Mouse (Mus musculus): Measurements from ENCODE around the gene Acvr1b.

The Acvr1b gene

GRCm38 (mm10) chr15:101200777-101201295 lies 27.0 kb downstream of the Acvr1b start:
- no peak for DNase-seq

DNA sequence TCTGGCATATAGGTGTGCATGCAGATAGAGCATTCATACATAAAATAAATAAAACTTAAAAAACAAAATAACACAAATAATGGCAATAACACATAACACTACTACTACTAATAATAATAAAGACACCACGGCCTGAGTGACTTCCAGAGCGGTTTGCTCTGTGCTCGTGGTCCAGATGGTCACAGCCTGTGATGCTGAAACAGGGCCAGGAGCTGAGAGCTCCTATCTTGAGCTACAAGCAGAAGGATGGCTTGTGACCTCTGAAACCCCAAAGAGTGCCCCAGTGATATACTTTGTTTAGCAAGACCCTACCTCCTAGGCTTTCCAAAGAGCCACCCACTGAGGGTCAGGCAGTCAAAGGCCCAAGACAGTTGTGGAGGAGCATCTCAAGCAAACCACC lies 27.5 kb downstream of the Acvr1b start:
- DNase-seq, result no peak

GRCm38 (mm10) chr15:101203673-101204072 lies 29.8 kb downstream of the Acvr1b start:
- DNase-seq, result no peak

GRCm38 (mm10) chr15:101204781-101205180 lies 30.9 kb downstream of the Acvr1b start:
- no peak for DNase-seq

DNA sequence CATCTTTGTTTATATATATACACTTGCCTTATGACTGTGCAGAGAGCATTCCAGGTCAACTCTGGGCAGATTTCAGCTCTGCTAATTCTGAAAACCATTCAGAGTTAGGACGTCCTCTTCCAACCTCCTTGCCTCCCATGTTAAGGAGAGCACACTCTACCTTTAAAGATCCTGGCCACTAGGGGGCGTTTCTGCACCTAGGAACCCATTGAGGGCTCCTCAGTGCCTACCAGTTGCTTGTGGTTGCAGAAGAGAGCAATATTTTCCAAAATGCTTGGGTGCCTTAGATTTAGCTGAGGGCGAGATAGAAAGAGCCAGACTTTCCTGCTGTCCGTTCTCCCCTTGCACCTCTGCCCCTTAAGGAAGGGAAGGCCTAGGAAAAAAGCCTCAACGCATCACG lies 36.4 kb downstream of the Acvr1b start:
- DNase-seq, result peak; percentile 53 to 59

DNA sequence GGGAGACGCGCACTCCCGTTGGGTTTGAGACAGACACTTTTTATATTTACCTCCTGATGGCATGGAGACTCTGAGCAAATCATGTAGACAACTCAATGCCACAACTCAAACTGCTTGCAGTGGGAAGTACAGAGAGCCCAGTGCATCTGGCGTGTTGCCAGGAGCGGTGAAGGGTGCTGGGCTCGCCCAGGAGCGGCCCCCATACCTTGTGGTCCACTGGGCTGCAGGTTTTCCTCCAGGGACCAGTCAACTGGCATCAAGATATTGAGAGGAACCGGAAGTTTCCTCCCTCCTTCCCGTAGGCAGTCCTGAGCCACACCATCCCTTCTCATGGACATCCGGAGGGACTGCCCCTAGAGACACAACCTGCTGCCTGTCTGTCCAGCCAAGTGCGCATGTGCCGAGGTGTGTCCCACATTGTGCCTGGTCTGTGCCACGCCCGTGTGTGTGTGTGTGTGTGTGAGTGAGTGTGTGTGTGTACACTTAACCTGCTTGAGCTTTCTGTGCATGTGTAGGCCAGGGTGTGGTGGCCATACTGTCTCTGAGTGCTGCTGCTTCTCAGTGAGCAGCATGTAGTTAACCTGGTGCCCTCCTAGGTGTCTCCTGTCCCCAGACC lies 37.2 kb downstream of the Acvr1b start:
- no peak for DNase-seq

DNA sequence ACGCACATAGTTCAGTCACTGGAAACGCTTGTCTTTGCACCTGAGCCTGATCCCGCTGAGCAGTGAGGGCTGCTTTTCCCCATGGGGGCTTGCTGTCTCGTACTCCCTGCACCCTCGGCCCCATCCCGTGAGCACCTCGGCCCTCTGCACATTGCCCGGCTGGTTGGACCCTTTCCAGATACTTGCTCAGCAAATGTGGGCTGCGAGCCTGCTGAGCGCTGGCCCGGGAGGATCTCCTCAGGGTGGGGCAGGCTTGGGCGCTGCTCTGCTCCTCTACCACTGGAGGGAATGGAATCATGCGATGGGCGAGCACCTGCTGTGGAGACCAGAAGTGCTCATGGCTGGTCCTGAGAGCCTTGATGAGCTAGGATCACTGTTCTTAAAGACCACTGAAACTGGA lies 38.6 kb downstream of the Acvr1b start:
- DNase-seq, result no peak

DNA sequence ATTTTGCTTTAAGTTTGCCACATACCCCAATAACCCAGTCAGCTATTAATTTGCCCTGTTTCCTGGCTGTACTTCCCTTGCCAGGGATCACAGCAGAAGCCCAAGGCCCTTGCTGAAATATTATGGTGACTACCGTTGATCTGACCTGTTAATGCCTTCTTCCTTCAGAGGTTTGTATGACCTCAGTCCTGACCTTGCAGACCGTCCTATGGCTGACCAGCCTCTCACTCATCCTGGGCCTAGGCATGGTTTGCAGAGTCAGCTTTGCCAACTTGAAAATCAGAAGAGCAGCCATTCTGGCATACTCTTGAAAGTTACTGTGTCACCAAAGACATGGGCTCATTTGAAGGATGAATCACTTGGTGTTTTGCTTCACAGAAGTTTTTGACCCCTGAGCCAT lies 41.3 kb downstream of the Acvr1b start:
- DNase-seq, result no peak

- no peak for DNase-seq
Measured at GRCm38 (mm10) chr15:101216036-101216435, 42.2 kb downstream of the Acvr1b start.

DNA sequence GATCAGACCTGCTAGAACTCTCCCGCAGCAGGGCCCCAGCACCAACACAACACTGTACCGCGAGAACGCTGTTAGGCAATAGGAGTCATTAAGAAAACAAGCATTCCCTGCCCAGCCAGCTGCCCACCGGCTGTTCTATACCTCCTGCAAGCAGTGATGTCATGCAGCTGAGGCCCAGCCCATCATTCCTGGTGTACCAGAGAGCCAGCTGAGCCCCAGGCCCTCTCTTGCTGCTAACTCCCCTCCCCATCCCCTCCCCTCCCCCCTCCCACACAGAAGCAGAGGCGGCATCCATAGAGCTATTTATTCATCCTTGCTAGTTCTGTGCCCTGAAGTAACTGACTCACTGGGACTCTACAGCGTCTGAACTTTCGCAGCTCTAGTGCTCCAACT lies 47.0 kb downstream of the Acvr1b start:
- no peak for DNase-seq

- peak; percentile 75 to 81 for DNase-seq
Measured at GRCm38 (mm10) chr15:101221298-101222104, 47.6 kb downstream of the Acvr1b start.

GRCm38 (mm10) chr15:101222897-101223482 lies 49.1 kb downstream of the Acvr1b start:
- no peak for DNase-seq

GRCm38 (mm10) chr15:101223596-101223995 lies 49.7 kb downstream of the Acvr1b start:
- no peak for DNase-seq

DNA sequence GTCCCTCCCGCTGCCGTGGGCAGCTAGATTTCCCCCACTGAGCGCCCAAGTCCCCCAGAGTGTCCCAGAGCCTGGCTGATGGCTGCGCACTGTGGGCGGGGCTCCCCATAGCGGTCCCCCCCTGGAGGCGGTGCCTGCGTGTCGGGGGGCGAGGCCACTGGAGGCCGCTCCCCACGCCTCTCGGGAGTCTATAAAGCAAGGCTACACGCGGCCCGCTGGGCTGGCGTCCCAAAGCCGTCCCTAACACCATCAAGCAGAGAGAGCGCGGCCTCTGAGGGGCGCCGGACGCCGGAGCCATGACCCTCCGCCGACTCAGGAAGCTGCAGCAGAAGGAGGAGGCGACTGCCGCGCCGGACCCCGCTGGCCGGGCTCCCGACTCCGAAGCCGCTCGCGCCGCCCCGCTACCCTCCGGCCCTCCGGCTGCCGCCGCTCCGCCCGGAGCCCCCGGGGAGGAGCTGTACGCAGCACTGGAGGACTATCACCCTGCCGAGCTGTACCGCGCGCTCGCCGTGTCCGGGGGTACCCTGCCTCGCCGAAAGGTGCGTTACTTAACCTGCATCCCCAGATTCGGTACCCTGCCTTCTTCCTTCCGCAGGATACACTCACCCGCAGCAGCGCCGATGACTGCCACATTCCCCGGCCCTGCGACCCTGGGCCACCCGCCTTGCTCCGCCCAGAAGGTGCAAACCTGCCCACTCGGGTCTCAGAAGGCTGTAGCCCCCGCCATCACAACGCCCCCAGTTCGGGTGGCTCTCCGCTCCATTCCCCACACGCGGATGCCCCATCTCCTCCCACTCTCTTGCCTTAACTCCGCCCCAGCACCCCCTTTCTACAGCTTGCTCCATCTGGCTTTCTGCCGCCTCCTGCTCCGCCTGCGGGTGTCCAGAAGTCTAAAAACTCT lies 50.4 kb downstream of the Acvr1b start, which contains the start of gene Grasp:
Grasp (plus strand) TSS at position 183 of the 901 bp plus-strand sequence.
- peak; percentile 82 to 84 for DNase-seq

DNA sequence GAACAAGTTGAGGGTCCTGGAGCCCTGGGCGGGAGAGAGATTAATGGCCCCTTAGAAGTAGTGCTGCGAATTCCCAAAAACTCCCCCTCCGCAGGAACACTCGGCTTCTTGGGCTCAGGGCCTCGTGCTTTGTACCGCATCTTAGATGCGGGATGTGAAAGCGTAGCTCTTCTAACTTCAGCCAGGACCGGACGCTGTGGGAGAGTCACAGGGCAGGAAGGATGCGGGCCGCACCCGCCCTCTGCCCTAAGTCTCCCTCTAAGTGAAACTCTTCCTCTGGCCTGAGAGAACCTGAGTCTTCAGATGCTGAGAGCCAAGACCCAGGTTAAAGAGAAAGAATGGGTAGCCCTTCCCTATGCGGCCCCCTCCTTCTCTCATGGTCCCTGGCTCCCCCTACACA lies 51.1 kb downstream of the Acvr1b start:
- peak in 1 of 2 experiments; percentile 28 for DNase-seq

DNA sequence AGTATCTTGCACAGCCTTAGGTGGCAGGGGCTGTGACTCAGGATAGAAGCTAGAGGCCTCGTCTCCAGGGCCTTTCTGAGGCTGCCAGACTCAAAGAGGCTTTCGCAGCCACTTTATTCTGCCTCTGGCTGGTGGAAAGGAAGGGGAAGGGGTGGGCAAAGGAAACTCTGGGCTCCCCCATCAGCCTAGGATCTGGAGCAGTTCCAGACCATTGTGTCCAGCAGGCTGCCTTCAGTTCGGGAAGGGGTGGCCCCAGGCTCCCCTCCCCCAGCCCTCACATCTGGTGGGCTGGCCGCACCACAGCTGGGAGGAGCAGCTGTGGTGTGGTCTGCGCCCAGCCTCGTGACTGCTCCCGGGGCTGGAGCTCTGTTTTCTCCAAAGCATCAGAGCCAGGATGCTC lies 54.1 kb downstream of the Acvr1b start:
- peak in 1 of 2 experiments; percentile 25 for DNase-seq

DNA sequence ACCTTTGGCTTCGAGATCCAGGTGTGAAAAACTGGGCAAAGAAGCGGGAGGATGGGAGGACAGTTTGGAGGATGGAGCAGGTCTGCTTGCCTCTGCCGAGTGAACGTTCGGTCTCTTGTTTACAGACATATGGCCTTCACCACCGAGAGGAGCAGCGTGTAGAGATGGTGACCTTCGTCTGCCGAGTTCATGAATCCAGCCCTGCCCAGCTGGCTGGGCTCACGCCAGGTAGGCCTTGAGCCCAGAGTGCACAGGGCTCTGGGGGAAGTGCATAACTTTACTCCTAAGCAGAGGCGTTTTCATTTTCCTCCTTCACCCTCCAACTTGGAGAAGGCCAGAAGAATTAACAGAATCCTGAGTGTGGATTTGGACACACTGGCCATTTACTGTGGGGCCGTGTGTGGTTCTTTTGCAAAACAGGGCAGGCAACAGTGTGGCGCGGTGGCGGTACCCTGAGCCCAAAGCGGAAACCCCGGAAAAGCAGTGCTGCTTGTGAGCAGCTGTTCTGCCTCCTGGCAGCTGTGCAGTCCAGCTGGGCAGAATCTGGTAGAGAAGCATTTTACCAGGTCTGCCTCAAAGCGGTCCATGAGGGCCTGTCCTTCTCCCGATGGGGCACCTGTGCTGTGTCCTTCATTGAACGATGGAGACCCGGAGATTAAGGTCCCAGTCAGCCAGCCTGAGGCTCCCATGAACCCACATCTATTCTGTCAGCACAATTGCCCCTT lies 55.2 kb downstream of the Acvr1b start:
- DNase-seq, result no peak

- DNase-seq, result no peak
Measured at GRCm38 (mm10) chr15:101230503-101230902, 56.6 kb downstream of the Acvr1b start.

- DNase-seq, result peak in 1 of 2 experiments; percentile 39
Measured at GRCm38 (mm10) chr15:101230995-101231647, 57.3 kb downstream of the Acvr1b start.

DNA sequence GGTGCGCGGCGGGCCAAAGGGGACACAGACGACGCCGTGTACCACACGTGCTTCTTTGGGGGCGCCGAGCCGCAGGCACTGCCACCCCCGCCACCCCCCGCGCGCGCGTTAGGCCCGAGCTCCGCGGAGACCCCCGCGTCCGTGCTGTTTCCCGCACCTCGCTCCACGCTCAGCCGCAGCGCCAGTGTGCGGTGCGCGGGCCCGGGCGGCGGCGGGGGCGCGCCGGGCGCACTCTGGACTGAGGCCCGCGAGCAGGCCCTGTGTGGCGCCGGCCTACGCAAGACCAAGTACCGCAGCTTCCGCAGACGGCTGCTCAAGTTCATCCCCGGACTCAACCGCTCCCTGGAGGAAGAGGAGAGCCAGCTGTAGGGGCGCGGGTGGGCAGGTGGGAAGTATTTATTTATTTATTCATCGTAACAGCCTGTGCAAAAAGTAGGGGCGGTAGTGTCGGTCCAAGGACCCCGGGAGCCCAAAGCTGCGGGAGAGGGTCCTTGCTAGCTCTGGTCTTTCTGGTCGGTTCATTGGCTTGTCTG lies 57.8 kb downstream of the Acvr1b start:
- DNase-seq, result no peak

GRCm38 (mm10) chr15:101232607-101233006 lies 58.7 kb downstream of the Acvr1b start:
- DNase-seq, result peak in 1 of 2 experiments; percentile 23
